Mouse (Mus musculus): ENCODE data around the gene Col15a1. TPM values are rescaled to one million over a fixed set of nuclear protein-coding genes. Genes with fewer than 3 reads are reported as not detected.

The Col15a1 gene
- polyA plus RNA-seq, 1 experiment from 2014 or later = 3.4 TPM

GRCm38 (mm10) chr4:47265555-47265954, 57.6 kb downstream of the Col15a1 start:
- Histone ChIP-seq H3K9me3 (ENCODE audit: control insufficient read depth, low read length) (no peaks in the 10 kb centered on the region), H3K9ac (ENCODE audit: low read length) (no peak overlapping the region), H3K4me3 (ENCODE audit: low read depth, low read length) (no peak overlapping the region), H3K27me3 (ENCODE audit: control insufficient read depth, insufficient read depth, low read length) (no peaks in the 10 kb centered on the region), H3K27ac (ENCODE audit: low read depth, low read length) (no peak overlapping the region), H3K4me2 (ENCODE audit: low read depth) (no peak overlapping the region), H3K4me1 (ENCODE audit: control insufficient read depth, insufficient read depth, low read length) (no peaks in the 10 kb centered on the region), H3K36me3 (ENCODE audit: control insufficient read depth, insufficient read depth, low read length) (no peaks in the 10 kb centered on the region)
- DNase-seq (ENCODE audit: low spot score) (no peak), ATAC-seq (ENCODE audit: insufficient read depth, low FRiP score, low TSS enrichment) (no peak)
- 87% methylated on average over 5 of the region's 5 CpGs for WGBS

DNA sequence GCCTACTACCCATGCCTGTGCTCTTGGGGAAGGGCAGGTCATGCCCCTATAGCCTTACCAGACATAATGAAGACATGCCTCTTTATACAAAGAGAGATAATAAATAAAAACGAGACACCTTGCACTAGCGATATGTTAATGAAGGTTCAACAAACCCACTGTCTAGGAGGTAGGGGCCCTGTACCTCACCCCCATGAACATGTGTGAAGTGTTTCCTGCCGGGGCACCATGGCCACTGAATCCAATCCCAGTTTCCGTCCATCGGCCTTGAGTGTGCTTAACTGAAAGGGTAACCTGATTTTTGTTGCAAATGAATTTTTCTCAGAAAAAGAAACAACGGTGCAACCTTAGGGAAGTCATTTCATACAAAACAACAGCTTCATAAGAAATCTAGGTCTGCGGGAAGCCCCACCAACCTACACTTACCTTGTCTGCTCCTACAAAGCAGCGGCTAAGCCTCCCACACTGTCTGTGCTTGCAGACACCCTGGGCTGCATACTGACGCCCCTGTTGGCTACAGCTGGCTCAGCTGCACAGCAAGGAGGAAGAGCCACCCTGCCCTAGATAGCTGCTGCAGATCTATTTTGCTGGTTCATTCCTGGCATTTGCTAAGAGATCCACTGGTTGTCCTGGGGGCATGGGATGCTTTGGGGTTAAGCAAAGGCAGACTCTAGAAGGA, 64.6 kb downstream of the Col15a1 start:
- no peak overlapping the region for H3K27ac ChIP-seq (ENCODE audit: low read depth, low read length)
- no peak for DNase-seq (ENCODE audit: low spot score)
- H3K9ac ChIP-seq (ENCODE audit: low read length) = no peak overlapping the region
- H3K4me1 ChIP-seq (ENCODE audit: control insufficient read depth, insufficient read depth, low read length) = no peaks in the 10 kb centered on the region
- no peaks in the 10 kb centered on the region for H3K36me3 ChIP-seq (ENCODE audit: control insufficient read depth, insufficient read depth, low read length)
- no peaks in the 10 kb centered on the region for H3K9me3 ChIP-seq (ENCODE audit: control insufficient read depth, low read length)
- no peak for ATAC-seq (ENCODE audit: insufficient read depth, low FRiP score, low TSS enrichment)
- H3K4me3 ChIP-seq (ENCODE audit: low read depth, low read length) = no peak overlapping the region
- WGBS = 78% methylated on average over 9 of the region's 9 CpGs
- no peaks in the 10 kb centered on the region for H3K27me3 ChIP-seq (ENCODE audit: control insufficient read depth, insufficient read depth, low read length)
- no peak overlapping the region for H3K4me2 ChIP-seq (ENCODE audit: low read depth)

DNA sequence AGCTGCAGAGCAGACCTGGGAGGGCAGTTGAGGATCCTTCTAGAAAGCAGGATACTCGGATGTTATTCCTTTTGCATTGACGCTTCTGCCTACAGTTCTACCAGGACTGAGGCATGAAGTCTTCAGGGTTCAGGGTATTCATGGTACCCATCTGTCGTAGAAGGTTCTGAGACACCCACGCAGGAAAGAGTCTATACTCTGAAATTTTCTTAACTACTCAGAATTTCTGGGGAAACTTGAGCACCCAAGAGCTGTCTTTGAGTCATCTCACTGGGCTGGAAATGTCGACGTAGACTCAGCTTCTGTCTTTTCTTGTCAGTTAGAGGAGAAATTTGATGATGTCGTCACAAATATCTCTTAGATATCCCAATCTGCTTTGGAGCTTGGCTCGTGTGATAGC, 65.8 kb downstream of the Col15a1 start:
- Histone ChIP-seq H3K9me3 (ENCODE audit: control insufficient read depth, low read length) (no peaks in the 10 kb centered on the region), H3K36me3 (ENCODE audit: control insufficient read depth, insufficient read depth, low read length) (no peaks in the 10 kb centered on the region), H3K4me3 (ENCODE audit: low read depth, low read length) (no peak overlapping the region), H3K27me3 (ENCODE audit: control insufficient read depth, insufficient read depth, low read length) (no peaks in the 10 kb centered on the region), H3K27ac (ENCODE audit: low read depth, low read length) (no peak overlapping the region), H3K4me2 (ENCODE audit: low read depth) (no peak overlapping the region), H3K4me1 (ENCODE audit: control insufficient read depth, insufficient read depth, low read length) (no peaks in the 10 kb centered on the region), H3K9ac (ENCODE audit: low read length) (no peak overlapping the region)
- no peak for DNase-seq (ENCODE audit: low spot score)
- ATAC-seq (ENCODE audit: insufficient read depth, low FRiP score, low TSS enrichment) = no peak
- WGBS = 87% methylated on average over 8 of the region's 8 CpGs

DNA sequence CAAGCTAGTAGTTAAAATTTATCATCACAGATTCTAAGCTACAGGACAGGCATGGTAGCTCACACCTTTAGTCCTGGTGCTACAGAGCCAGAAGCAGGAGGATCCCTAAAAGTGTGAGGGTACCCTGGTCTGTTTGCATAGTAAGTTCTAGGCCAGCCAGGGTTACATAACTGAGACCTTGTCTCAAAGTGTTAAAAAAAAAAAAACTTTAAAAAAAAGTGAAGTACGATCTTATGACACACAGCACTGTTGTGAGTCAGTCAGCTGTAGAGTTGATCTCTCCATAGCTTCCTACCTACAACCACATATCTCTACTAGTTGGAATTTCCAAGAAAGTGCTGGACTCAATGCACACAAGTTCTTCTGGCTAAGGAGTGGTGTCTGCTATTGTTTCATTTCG, 67.0 kb downstream of the Col15a1 start:
- H3K4me1 ChIP-seq (ENCODE audit: control insufficient read depth, insufficient read depth, low read length) = no peaks in the 10 kb centered on the region
- H3K36me3 ChIP-seq (ENCODE audit: control insufficient read depth, insufficient read depth, low read length) = no peaks in the 10 kb centered on the region
- H3K27me3 ChIP-seq (ENCODE audit: control insufficient read depth, insufficient read depth, low read length) = no peaks in the 10 kb centered on the region
- H3K4me3 ChIP-seq (ENCODE audit: low read depth, low read length) = no peak overlapping the region
- no peaks in the 10 kb centered on the region for H3K9me3 ChIP-seq (ENCODE audit: control insufficient read depth, low read length)
- H3K4me2 ChIP-seq (ENCODE audit: low read depth) = no peak overlapping the region
- H3K9ac ChIP-seq (ENCODE audit: low read length) = no peak overlapping the region
- no peak overlapping the region for H3K27ac ChIP-seq (ENCODE audit: low read depth, low read length)
- ATAC-seq (ENCODE audit: insufficient read depth, low FRiP score, low TSS enrichment) (no peak), DNase-seq (ENCODE audit: low spot score) (no peak)
- 94% methylated on average over 2 of the region's 2 CpGs for WGBS

GRCm38 (mm10) chr4:47278397-47278796, 70.4 kb downstream of the Col15a1 start:
- no peak for DNase-seq (ENCODE audit: low spot score)
- ATAC-seq (ENCODE audit: insufficient read depth, low FRiP score, low TSS enrichment) = no peak
- H3K27me3 ChIP-seq (ENCODE audit: control insufficient read depth, insufficient read depth, low read length) = no peaks in the 10 kb centered on the region
- no peak overlapping the region for H3K27ac ChIP-seq (ENCODE audit: low read depth, low read length)
- H3K9me3 ChIP-seq (ENCODE audit: control insufficient read depth, low read length) = no peaks in the 10 kb centered on the region
- WGBS = 88% methylated on average over 6 of the region's 6 CpGs
- H3K4me2 ChIP-seq (ENCODE audit: low read depth) = no peak overlapping the region
- no peak overlapping the region for H3K4me3 ChIP-seq (ENCODE audit: low read depth, low read length)
- H3K9ac ChIP-seq (ENCODE audit: low read length) = no peak overlapping the region
- H3K4me1 ChIP-seq (ENCODE audit: control insufficient read depth, insufficient read depth, low read length) = no peaks in the 10 kb centered on the region
- H3K36me3 ChIP-seq (ENCODE audit: control insufficient read depth, insufficient read depth, low read length) = no peaks in the 10 kb centered on the region

GRCm38 (mm10) chr4:47279085-47279707, 71.2 kb downstream of the Col15a1 start:
- no peaks in the 10 kb centered on the region for H3K9me3 ChIP-seq (ENCODE audit: control insufficient read depth, low read length)
- no peaks in the 10 kb centered on the region for H3K4me1 ChIP-seq (ENCODE audit: control insufficient read depth, insufficient read depth, low read length)
- ATAC-seq (ENCODE audit: insufficient read depth, low FRiP score, low TSS enrichment) (no peak), DNase-seq (ENCODE audit: low spot score) (no peak)
- H3K9ac ChIP-seq (ENCODE audit: low read length) = no peak overlapping the region
- WGBS = 69% methylated on average over 10 of the region's 10 CpGs
- no peak overlapping the region for H3K27ac ChIP-seq (ENCODE audit: low read depth, low read length)
- H3K4me2 ChIP-seq (ENCODE audit: low read depth) = no peak overlapping the region
- H3K4me3 ChIP-seq (ENCODE audit: low read depth, low read length) = no peak overlapping the region
- H3K36me3 ChIP-seq (ENCODE audit: control insufficient read depth, insufficient read depth, low read length) = no peaks in the 10 kb centered on the region
- H3K27me3 ChIP-seq (ENCODE audit: control insufficient read depth, insufficient read depth, low read length) = no peaks in the 10 kb centered on the region

- Histone ChIP-seq H3K4me2 (ENCODE audit: low read depth) (no peak overlapping the region), H3K27me3 (ENCODE audit: control insufficient read depth, insufficient read depth, low read length) (no peaks in the 10 kb centered on the region), H3K4me1 (ENCODE audit: control insufficient read depth, insufficient read depth, low read length) (no peaks in the 10 kb centered on the region), H3K9ac (ENCODE audit: low read length) (no peak overlapping the region), H3K27ac (ENCODE audit: low read depth, low read length) (no peak overlapping the region), H3K36me3 (ENCODE audit: control insufficient read depth, insufficient read depth, low read length) (no peaks in the 10 kb centered on the region), H3K4me3 (ENCODE audit: low read depth, low read length) (no peak overlapping the region), H3K9me3 (ENCODE audit: control insufficient read depth, low read length) (no peaks in the 10 kb centered on the region)
- DNase-seq (ENCODE audit: low spot score) (no peak), ATAC-seq (ENCODE audit: insufficient read depth, low FRiP score, low TSS enrichment) (no peak)
- WGBS = 79% methylated on average over 5 of the region's 5 CpGs
Measured at GRCm38 (mm10) chr4:47280126-47280525, 72.2 kb downstream of the Col15a1 start.

GRCm38 (mm10) chr4:47281920-47282682, 74.1 kb downstream of the Col15a1 start:
- no peak overlapping the region for H3K4me3 ChIP-seq (ENCODE audit: low read depth, low read length)
- 82% methylated on average over 6 of the region's 6 CpGs for WGBS
- no peak overlapping the region for H3K4me2 ChIP-seq (ENCODE audit: low read depth)
- H3K9me3 ChIP-seq (ENCODE audit: control insufficient read depth, low read length) = no peaks in the 10 kb centered on the region
- no peak for DNase-seq (ENCODE audit: low spot score)
- H3K27me3 ChIP-seq (ENCODE audit: control insufficient read depth, insufficient read depth, low read length) = no peaks in the 10 kb centered on the region
- no peak for ATAC-seq (ENCODE audit: insufficient read depth, low FRiP score, low TSS enrichment)
- no peaks in the 10 kb centered on the region for H3K36me3 ChIP-seq (ENCODE audit: control insufficient read depth, insufficient read depth, low read length)
- no peaks in the 10 kb centered on the region for H3K4me1 ChIP-seq (ENCODE audit: control insufficient read depth, insufficient read depth, low read length)
- H3K27ac ChIP-seq (ENCODE audit: low read depth, low read length) = no peak overlapping the region
- H3K9ac ChIP-seq (ENCODE audit: low read length) = no peak overlapping the region

GRCm38 (mm10) chr4:47284311-47284710, 76.3 kb downstream of the Col15a1 start:
- Histone ChIP-seq H3K9ac (ENCODE audit: low read length) (no peak overlapping the region), H3K4me3 (ENCODE audit: low read depth, low read length) (no peak overlapping the region), H3K27me3 (ENCODE audit: control insufficient read depth, insufficient read depth, low read length) (no peaks in the 10 kb centered on the region), H3K9me3 (ENCODE audit: control insufficient read depth, low read length) (no peaks in the 10 kb centered on the region), H3K36me3 (ENCODE audit: control insufficient read depth, insufficient read depth, low read length) (no peaks in the 10 kb centered on the region), H3K27ac (ENCODE audit: low read depth, low read length) (no peak overlapping the region), H3K4me2 (ENCODE audit: low read depth) (no peak overlapping the region), H3K4me1 (ENCODE audit: control insufficient read depth, insufficient read depth, low read length) (no peaks in the 10 kb centered on the region)
- WGBS = 80% methylated on average over 6 of the region's 6 CpGs
- DNase-seq (ENCODE audit: low spot score) (no peak), ATAC-seq (ENCODE audit: insufficient read depth, low FRiP score, low TSS enrichment) (no peak)
